8 mouse cellular contexts compared by ENCODE assay signal in genomic region chr8:48153360-48154121, GRCm38 (mm10). TPM values are rescaled to one million over a fixed set of nuclear protein-coding genes. Genes with fewer than 3 reads are reported as not detected.
DNase-seq lines count a peak whose midpoint lies in the region; ATAC-seq lines count a peak whose summit lies in the region.

No protein-coding gene starts in this region.

- no peaks in the 10 kb centered on the region for H3K27me3 ChIP-seq in hindbrain, embryonic 16.5 days (replicated peaks; ENCODE audit: control insufficient read depth, insufficient read depth, low read length)
- H3K27me3 ChIP-seq in midbrain, embryonic 12.5 days, result peaks cover 22% of the 10 kb centered on the region
- no peaks in the 10 kb centered on the region for H3K27me3 ChIP-seq in stomach, embryonic 14.5 days (ENCODE audit: control insufficient read depth, insufficient read depth, low read length)

- intact Hi-C loops in gastrocnemius, postnatal 14 days (cut with DNase I; ENCODE audit: low total_unique reads), result no loop called here

- H3K27ac ChIP-seq in hindbrain, embryonic 16.5 days (ENCODE audit: low read depth, low read length), result peak overlapping the region; percentile 4; the same call in 1 of the 2 replicates
- H3K27ac ChIP-seq in midbrain, embryonic 12.5 days (replicated peaks), result no peak overlapping the region
- H3K27ac ChIP-seq in stomach, embryonic 14.5 days (ENCODE audit: low read length), result no peak overlapping the region

- peak; percentile 94 for ATAC-seq in hindbrain, embryonic 16.5 days
- peak; percentile 61 for ATAC-seq in midbrain, embryonic 12.5 days (ENCODE audit: low FRiP score, low read depth)
- ATAC-seq in stomach, embryonic 14.5 days (ENCODE audit: insufficient number of reproducible peaks, insufficient read depth, low FRiP score, low read depth), result peak; percentile 40; the same call in 1 of the 2 replicates
- ATAC-seq in inflammation-experienced regulatory T-cells, adult 6 months, result no peak

- H3K9ac ChIP-seq in hindbrain, embryonic 16.5 days (ENCODE audit: low read depth, low read length), result no peak overlapping the region
- H3K9ac ChIP-seq in midbrain, embryonic 12.5 days (replicated peaks), result no peak overlapping the region
- H3K9ac ChIP-seq in stomach, embryonic 14.5 days (replicated peaks; ENCODE audit: low read depth, low read length), result no peak overlapping the region

- H3K4me2 ChIP-seq in hindbrain, embryonic 16.5 days (ENCODE audit: low read length), result peak overlapping the region; percentile 35
- H3K4me2 ChIP-seq in midbrain, embryonic 12.5 days (replicated peaks), result peak overlapping the region; percentile 43
- peak overlapping the region; percentile 25 for H3K4me2 ChIP-seq in stomach, embryonic 14.5 days (replicated peaks; ENCODE audit: low read depth, low read length)

- no peaks in the 10 kb centered on the region for H3K36me3 ChIP-seq in hindbrain, embryonic 16.5 days (ENCODE audit: control insufficient read depth, insufficient read depth, low read length)
- no peaks in the 10 kb centered on the region for H3K36me3 ChIP-seq in midbrain, embryonic 12.5 days
- H3K36me3 ChIP-seq in stomach, embryonic 14.5 days (ENCODE audit: control insufficient read depth, insufficient read depth, low read length), result no peaks in the 10 kb centered on the region

- H3K4me3 ChIP-seq in hindbrain, embryonic 16.5 days (ENCODE audit: low read length), result no peak overlapping the region
- H3K4me3 ChIP-seq in midbrain, embryonic 12.5 days, result no peak overlapping the region; the same call in 1 of the 2 replicates
- no peak overlapping the region for H3K4me3 ChIP-seq in stomach, embryonic 14.5 days (ENCODE audit: low read depth, low read length)

- H3K4me1 ChIP-seq in hindbrain, embryonic 16.5 days (ENCODE audit: control insufficient read depth, insufficient read depth, low read depth, low read length), result peaks cover 16% of the 10 kb centered on the region
- peaks cover 24% of the 10 kb centered on the region for H3K4me1 ChIP-seq in midbrain, embryonic 12.5 days
- peaks cover 4% of the 10 kb centered on the region; the same call in 1 of the 2 replicates for H3K4me1 ChIP-seq in stomach, embryonic 14.5 days (ENCODE audit: control insufficient read depth, insufficient read depth, low read length)

- 11% methylated on average over 15 of the region's 15 CpGs for WGBS in hindbrain, embryonic 16.5 days
- WGBS in midbrain, embryonic 12.5 days, result 6% methylated on average over 15 of the region's 15 CpGs
- WGBS in stomach, embryonic 14.5 days, result 35% methylated on average over 15 of the region's 15 CpGs

- peak; percentile 84 for DNase-seq in adrenal gland, postnatal 10 days
- DNase-seq in cerebellum, postnatal 4 days (ENCODE audit: low spot score in 2 of 2), result peak; percentile 37 to 81
- peak; percentile 84 for DNase-seq in gastrocnemius, postnatal 14 days
- DNase-seq in left cerebral cortex, adult 18-20 months (ENCODE audit: low spot score in 2 of 2), result peak; percentile 45 to 46

- H3K9me3 ChIP-seq in hindbrain, embryonic 16.5 days (ENCODE audit: control insufficient read depth, low read length), result peaks cover 6% of the 10 kb centered on the region; the same call in 1 of the 2 replicates
- H3K9me3 ChIP-seq in midbrain, embryonic 12.5 days, result peaks cover 12% of the 10 kb centered on the region
- H3K9me3 ChIP-seq in stomach, embryonic 14.5 days (ENCODE audit: control insufficient read depth, low read depth, low read length), result no peaks in the 10 kb centered on the region; the same call in 1 of the 2 replicates

RNA-seq across cellular contexts. Expression of gene Dctd, which starts 54.6 kb away (rescaled TPM):
- 10 to 100 TPM in 1 of 2 experiments, 1 to 10 TPM in 1; 7.3 to 12.3 TPM for total RNA-seq in adrenal gland, postnatal 10 days (2021)
- 1 to 10 TPM; 1.5 to 3.4 TPM for total RNA-seq in gastrocnemius, postnatal 14 days (2021)
- 14.7 and 16.4 TPM in 2 replicates for polyA plus RNA-seq in hindbrain, embryonic 16.5 days (2015; fragmentation: Nextera tagmentation; extraction: Ambion mirVana)
- 1 to 10 TPM; 5.4 to 6.8 TPM for total RNA-seq in left cerebral cortex, adult 18-20 months (2021)
- 14.3 and 15.5 TPM in 2 replicates for polyA plus RNA-seq in midbrain, embryonic 12.5 days (2016; fragmentation: Nextera tagmentation; extraction: Ambion mirVana)
- polyA plus RNA-seq in stomach, embryonic 14.5 days (2014; fragmentation: Nextera tagmentation; extraction: Ambion mirVana), result 38.5 and 39.2 TPM in 2 replicates
- polyA plus RNA-seq in inflammation-experienced regulatory T-cells, adult 6 months (2017; shearing (Covaris generic)), result 1 to 10 TPM; 4.9 to 8.5 (median 7.4) TPM
